Mouse (Mus musculus): Measurements from ENCODE around the gene Dhx32.

Gene Dhx32

DNA sequence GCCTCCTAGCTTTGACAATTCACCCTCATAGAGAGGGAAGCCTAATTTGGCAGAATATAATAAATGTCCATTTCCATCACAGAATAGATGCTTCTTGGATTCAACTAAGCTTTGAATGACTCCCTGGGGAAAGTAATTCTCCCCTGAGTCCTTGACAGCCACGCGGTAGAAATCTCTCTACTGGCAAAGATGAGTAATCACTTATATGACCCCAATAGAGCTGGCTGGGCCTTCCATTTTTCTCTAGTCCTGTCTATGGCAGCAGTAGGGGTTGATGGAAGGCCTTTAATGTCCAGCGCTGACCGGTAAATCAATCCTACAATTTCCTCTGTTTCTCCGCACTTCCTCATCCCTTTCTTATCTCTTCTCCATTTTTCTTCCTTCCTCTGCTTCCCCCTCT is 7.3 kb downstream of the Dhx32 start:
- no peak for DNase-seq (ENCODE audit: low spot score in 2 of 2)

DNA sequence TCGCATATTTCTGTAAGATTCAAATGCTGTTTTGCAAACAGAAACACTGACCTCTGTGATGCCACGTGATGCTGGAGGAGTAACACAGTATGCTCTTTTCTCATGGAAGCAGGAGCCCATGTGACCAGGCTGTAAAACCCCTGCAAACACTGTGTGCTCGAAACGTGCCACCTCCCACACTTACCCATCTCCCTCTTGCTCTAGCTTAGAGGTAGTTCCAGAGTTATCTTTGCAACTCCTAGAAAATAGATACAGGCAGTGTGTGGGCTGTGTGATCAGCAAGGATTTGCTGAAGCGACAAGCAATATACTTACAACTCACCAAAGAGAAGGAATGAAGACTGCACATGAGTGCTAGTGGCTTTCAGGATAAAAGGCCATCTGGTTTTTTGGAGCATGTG is 14.0 kb downstream of the Dhx32 start:
- DNase-seq (ENCODE audit: low spot score in 2 of 2), result no peak

DNA sequence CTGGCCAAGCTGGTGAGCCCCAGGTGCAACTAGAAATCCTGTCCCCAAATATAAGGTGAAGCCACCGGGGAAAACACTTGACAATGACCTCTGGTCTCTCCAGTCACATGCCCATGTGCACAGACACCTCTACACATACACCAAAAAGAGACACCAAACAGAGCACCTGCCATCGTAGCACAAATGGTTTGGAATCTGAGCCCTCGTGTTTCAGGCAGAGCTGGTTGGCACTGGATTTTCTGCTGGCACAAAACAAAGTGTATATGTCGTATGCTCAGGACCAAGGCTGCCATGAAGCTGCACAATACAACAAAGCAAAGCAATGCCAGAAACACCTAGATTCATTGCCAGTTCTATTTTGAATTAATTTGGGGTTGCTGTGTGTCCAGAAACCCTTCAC is 14.5 kb downstream of the Dhx32 start:
- DNase-seq (ENCODE audit: low spot score in 2 of 2), result no peak

DNA sequence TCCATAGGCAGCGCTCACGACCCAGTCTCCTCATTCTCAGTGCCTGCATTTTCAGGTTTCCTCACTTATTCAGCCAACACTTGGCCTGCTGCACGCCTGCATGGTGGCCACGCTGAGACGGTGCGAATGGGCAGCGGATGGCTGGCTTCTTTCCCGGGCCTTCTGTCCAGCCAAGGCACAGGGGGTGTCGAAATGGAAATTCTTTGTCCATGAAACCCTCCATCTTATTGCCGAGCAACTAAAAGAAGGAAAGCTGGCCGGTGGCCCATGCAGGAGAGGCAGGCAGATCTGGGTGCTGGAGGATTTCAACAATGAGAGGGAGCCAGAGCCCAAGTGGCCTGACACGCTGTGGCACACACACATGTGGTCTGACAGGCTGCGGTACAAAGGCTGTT is 16.7 kb downstream of the Dhx32 start:
- DNase-seq (ENCODE audit: low spot score in 2 of 2), result peak; percentile 19 to 79

DNA sequence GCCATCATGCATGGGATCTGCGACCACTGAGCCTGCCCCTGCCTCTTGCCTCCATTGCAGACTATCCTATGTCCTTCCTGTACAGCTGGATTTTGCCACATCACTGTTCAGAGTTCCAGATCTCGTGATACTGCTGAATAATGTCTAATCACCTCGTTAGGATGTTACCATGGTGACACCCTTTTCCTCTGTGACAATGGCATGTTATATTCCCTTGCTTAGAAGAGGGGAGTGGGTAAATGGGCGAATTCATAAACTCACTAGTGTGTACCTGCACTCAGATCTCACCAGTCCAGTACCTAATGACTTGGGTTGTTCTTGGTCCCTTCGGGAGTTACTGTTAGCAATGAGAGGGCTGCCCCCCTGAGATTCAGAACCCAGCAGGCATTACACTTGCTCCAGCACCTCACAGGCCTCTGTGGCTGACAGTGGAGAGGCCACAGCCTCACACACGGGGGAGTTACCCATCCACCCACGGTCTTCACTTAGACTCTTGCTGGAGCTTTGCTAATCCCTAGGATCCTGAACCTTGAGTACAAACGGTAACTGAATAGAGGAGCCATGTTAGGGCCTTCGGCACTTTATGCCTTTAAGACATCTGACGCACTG is 17.2 kb downstream of the Dhx32 start:
- no peak for DNase-seq (ENCODE audit: low spot score in 2 of 2)

DNA sequence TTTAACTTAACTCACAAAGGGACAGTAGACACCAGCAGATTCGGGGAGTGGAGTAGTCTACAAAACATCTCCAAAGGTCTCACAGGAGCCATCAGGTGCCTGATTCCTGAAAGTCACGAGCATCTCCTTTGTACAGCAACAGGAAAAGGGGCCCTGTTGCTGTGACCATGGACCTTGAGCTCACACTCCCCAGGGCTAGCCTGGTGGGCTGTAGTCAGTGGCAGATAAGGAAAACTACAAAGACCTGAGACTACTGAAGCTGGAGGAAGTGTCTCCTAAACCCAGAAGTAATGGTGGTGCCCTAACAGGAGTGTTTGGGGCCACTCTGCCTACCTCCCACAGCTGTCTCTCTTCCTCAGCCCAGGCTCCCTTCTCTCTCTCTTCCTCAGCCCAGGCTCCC is 18.1 kb downstream of the Dhx32 start:
- no peak for DNase-seq (ENCODE audit: low spot score in 2 of 2)

DNA sequence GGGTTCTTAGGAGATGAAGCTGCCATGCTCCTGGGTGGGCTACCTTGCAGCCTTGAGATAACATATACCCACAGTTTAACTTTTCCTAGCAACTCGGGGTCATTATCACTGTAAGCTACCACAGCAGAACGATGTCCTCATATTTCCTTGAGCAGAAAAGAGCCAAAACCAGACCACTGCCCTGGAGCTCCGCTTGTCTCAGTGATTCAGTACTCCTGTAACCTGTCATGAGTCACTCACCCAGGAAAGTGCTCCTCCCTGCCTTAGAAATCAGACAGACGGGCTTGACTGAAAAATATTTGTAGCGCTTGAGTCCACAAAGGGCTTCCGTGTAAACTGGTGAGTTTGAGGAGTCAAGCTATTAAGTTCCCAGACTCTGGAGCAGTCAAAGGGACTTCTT is 19.8 kb downstream of the Dhx32 start:
- no peak for DNase-seq (ENCODE audit: low spot score in 2 of 2)

DNA sequence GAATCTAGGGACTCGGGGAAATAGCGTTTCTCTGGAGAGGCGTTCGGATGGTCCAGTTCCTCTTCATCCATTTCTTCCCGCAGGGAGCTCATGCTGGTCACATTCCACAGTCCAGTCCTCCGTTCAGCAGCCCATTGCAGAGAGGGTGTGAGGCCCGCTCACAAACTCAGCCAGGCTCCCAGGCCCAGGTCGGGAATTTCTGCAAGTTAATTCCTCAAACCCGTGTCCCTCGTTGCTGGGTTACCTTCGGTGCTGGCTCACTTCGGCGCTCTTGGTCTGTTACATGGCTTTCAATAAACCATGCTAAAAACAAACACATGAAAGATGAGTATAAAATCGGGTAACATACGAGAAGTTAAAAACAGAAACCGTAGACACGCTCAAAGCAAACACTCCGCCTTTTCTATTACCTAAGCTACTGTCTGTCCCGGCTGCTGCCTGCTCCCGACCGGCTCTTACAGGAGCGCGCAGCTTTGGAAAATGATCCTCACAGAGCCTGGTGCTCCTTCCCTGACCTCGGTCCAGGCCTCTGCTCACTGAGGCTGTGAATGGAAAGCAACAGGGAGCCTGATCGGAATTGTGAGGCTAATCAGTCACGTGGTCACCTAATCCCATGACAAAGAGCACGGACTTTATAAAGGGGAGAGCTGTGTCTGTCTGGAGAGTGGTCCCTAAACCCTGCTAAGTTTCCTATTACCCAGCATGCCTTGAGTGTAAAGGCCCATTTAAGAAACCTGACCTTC is 22.7 kb downstream of the Dhx32 start:
- DNase-seq (ENCODE audit: low spot score in 2 of 2), result no peak

DNA sequence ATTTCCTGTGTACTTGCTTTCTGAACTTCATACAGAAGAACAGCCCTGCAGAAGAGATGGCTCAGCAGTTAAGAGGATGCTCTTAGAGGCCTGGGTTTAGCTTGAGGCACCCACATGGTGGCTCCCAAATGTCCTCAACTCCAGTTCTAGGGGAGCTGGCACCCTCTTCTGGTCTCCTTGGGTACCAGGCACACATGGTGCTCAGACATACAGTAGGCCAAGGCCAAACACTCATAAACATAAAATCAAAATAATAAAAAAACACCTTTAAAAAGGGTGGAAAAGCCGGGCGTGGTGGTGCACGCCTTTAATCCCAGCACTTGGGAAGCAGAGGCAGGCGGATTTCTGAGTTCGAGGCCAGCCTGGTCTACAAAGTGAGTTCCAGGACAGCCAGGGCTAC is 23.8 kb downstream of the Dhx32 start:
- no peak for DNase-seq (ENCODE audit: low spot score in 2 of 2)

DNA sequence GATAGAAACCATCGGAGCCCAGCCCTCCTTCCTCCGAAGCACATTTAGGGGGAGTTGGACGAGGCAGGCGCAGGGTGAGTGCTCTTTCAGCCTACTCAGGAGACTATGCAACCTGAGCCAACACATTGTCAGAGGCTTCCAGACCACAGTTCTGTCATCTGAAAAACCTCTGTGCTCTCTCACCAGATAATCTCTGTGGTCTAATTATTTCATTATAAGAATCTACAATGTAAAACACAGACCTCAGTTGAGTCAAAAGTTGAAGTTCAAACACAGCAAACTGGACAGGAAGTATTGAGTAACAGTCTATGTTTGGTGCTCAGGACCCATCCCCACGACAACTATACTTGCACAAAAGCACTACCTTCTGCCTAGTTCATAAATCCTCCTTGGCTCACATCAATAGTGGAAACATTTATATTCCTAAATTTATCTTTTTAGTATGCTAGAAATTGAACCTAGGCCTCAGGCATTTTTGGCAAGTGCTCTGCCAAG is 24.5 kb downstream of the Dhx32 start:
- no peak for DNase-seq (ENCODE audit: low spot score in 2 of 2)

DNA sequence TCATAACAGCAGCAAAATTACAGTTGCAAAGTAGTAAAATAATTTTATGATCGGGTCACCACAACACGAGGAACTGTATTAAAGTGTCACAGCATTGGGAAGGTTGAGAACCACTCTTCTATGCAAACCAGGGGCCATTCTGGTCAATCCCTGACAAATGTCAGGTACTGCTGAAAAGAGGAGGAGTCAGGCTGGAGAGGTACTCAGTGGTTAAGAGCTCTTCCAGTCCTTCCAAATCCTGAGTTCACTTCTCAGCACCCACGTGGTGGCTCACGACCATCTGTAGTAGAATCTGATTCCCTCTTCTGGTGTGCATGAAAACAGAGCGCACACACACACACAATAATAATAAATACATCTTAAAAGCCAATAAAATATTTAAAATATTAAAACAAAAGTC is 31.4 kb downstream of the Dhx32 start:
- DNase-seq (ENCODE audit: low spot score in 2 of 2), result no peak

DNA sequence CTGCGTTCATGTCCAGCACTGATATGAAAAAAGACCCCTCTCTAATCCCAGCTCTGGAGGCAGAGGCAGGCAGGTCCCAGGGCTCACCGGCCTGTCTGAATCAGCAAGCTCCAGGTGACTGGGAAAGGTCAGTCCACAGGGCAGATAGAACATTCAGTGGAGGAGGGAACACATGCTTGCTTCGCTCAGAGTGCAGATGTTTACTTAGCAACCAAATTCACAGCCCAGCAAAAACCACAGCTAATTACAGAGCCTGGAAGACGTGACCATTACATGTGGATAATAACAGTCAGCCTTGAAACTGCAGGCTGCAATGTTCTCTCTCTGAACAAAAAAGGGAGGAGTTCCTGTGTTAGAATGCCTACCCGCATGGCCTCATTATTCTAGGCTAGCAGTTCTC is 31.9 kb downstream of the Dhx32 start:
- DNase-seq (ENCODE audit: low spot score in 2 of 2), result no peak

DNA sequence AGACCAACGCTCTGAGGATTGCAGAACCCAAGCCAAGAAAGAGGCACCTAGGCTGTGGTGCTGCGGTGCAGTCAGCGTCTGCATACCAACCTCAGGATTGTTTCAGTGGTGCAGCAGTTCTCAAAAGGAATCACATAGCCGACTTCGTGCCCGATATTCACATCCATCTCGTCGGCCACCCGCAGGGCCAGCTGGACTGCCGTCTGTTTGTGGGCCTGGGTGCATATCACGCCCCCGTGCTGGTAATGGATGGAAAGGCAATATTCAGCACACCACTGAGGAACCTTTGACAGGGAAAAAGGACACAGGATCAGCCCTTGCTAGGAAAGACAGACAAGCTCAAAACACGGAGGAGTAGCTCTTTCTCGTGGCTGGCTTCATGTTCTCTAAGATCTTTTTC is 33.8 kb downstream of the Dhx32 start:
- DNase-seq (ENCODE audit: low spot score in 2 of 2), result no peak

DNA sequence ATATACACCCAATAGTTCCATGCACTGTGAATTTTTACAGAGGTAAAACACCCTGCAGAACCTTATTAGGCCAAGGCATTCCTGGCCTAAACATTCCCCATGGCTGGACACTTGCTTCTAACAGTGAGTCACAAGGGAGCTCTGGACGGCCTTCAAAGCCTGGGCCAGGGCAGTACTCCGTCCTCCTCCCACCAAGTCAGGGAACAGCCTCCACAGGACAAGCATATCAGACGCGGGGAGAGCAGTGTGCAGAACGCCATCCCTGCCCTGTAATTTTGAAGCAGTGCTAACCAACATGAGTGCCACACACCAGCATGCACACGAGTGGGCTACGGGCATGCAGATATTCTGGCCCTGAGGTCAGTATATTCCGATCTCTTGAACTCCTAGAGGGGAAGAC is 35.2 kb downstream of the Dhx32 start:
- DNase-seq (ENCODE audit: low spot score in 2 of 2), result peak; percentile 9 to 25

DNA sequence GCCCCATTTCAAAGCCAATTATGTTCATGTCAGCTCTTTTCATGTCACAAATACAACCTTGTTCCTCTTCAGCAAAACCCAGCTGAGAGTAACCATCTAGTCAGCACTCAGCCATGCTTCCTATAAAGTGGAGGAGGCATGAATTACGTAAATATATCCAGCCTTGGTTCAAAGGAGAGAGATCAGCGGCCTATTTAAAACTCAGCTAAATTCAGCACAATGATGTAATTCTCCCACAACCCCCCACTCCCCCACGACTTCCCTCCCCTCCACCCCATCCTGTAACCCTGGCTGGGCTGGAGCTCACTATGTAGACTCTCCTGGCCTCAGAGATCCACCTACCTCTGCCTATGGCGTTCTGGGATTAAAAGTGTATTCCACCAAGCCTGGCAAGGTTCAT is 37.8 kb downstream of the Dhx32 start:
- DNase-seq (ENCODE audit: low spot score in 2 of 2), result no peak

DNA sequence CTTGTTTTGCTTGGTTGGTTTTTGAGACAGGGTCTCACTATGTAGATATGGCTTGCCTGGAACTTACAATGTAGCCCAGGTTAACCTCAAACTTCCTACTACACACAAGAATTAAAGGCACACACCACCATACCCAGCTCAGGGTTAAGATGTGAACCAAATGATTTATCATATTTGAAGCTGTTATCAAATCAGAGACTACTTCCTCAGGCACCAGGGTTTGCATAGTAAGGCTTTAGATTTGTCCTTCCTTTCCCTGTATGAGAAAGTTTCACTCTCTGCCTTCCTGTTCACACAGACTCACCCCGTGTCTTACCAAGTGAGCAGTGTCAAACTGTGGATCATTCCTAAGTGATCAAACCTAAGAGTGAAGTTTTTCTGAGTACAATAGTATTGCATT is 38.3 kb downstream of the Dhx32 start:
- DNase-seq (ENCODE audit: low spot score in 2 of 2), result no peak

DNA sequence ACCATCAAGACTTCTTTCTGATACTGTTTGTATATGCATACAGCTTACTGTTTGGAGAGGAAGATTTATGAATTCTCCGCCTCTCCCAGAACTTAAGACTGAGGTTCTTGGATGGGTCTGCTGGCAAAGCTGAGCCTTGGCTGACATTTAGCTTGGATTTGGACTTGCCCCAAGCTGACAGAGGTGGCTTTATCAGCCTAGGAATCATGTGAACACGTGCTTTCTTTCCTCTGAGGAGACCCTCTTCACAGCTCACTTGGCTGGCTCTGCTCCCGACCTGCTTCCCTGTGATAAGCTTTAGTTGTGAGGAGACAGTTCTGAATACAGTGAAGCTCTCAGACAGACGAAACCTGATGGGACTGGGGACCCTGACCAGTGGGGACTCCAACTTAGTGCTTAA is 38.9 kb downstream of the Dhx32 start:
- no peak for DNase-seq (ENCODE audit: low spot score in 2 of 2)

DNA sequence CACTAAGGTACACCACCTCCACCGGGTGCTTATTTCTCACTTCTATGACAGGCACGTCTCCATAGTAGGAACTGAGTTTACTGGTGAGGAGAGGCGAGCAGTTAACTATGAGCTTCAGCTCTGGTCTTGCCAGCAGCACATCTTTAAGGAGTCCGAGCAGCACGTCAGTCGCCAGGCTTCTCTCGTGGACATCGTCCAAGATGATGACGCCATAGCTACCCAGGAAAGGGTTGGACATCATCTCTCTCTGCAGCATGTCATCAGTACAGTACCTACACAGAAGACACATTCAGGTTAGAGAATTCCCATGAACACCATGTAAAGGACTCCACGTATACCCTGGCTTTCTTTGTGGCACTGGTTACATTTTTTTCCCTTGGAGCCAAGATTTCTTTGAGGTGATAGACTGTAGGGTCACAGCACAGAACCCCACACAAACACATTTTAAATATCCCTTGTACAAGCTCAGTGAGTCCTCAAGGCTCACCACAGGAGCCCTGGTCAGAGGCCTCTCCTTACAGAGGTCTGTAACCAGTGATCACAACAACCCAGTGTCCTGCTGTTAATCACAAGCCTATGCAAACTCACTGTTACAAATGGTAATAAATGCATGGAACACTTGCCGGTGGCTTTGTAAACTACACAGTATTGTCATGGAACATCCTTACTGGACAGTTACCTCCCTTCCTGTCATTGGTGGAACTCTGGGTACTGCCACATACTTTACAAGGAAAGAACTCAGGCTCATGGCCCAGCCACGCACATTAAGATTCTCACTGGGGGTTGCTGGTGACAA is 39.8 kb downstream of the Dhx32 start:
- no peak for DNase-seq (ENCODE audit: low spot score in 2 of 2)

DNA sequence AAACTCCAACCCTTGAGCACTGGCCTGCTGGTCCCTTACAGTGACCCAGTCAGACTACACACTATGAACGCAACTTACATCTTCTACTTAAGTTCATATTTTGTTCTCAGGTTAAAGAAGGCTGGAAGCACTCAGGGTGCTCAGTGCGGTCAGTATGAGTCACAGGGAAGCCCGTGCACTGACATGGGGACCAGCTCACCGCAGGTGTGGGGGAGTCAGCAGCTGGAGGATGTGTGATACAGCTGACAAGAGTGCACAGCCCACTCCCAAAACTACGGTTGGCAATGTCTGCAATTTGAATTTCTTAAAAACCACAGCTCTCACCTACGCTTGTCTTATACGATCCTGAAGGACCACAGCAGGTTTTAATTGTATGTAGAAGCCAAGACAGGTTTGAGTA is 42.0 kb downstream of the Dhx32 start:
- DNase-seq (ENCODE audit: low spot score in 2 of 2), result no peak

DNA sequence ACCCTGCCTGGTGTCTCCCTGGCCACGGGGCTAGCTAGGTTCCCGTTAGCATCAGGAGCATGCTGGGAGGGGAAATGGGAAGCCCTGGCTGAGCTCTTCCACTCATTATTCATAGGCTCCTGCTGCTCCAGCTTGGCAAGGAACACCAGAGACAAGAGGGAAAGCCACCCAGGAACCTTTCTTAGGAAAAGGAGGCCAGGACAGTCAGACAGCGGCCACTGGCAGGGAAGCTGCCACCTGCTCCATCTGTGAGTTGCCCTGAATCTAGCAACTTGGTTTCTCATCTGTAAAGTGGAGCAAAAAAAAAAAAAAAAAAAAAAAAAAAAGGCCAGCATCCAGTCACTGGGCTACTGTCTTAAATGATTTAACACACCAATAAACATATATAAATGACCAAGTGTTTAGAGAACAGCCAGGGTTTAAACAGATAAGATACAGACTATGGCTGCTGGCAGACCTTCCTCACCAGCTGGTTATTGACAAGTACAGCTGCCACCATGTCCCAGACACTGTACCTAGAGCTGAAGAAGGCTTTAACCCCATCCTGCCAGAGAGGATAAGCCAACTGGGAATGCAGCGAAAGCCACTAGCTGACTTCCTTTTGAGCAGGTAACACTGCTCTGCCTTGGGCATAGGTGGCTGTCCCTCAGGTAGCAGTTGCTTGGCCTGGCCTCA is 50.4 kb downstream of the Dhx32 start:
- no peak for DNase-seq (ENCODE audit: low spot score in 2 of 2)

DNA sequence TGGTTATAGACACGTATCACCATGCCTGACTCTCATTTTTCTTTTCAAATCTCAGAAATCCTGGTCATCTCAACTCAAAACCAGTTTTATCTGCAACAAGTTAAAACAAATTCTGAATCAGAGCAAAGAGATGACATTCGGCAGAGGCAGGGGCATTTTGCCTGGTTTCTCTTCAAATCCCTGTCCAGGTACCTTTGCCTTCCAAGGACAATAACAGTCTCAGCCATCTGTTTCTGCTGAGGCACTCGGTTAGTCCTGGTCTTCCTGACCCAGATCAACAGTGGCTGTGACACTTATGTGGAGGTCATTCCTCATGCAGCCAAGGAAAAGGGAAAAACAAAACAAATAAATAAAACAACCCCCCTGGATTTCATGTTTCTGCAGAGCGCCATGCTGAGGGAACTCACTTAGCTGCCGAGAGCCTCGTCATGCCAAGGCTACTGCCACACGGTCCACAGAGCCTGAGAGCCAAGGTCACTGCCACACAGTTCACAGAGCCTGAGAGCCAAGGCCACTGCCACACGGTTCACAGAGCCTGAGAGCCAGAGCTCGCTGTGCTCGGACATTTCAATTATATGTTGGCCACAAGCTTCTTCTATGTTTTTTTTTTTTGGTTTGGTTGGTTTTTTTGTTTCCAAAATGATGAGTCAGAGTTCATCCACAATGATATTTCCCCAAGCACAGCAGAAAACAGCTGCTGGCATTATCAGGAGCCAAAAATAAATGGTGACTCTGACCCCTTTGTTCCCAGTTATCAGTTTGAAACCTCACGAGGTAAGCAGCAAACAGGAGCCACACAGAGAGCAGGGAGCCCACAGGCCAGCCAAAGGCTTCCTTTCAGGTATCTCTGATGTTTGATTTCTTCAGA is 52.0 kb downstream of the Dhx32 start:
- DNase-seq (ENCODE audit: low spot score in 2 of 2), result no peak

Measured in urinary bladder, postnatal 36 days (tissue).